Mouse (Mus musculus) liver, embryonic 16.5 days (tissue): Measurements from ENCODE around the gene Sinhcaf. TPM values are rescaled to one million over a fixed set of nuclear protein-coding genes. Genes with fewer than 3 reads are reported as not detected.
"Not testable (repeated sequence)": the region's sequence is repeated elsewhere in the genome, so short reads cannot be mapped to it uniquely, and the experiment has no call there.

Source experiments
- ATAC-seq: fragments of 200-750 bp; cut with Nextera tagmentation; 2 replicates; pipeline ENCODE4 v1.8.0; 2017; ENCODE audit warnings: low read depth, mild to moderate bottlenecking, moderate number of reproducible peaks, moderate library complexity
- H3K27ac ChIP-seq: fragments of 300-500 bp; sonication (generic); 2 replicates; pipeline ENCODE4 v1.5.1; 2014; ENCODE audit warnings: mild to moderate bottlenecking, low read length
- H3K27me3 ChIP-seq: fragments of 300-500 bp; sonication (generic); 2 replicates; pipeline ENCODE4 v1.6.1; 2014; ENCODE audit warnings: low read depth, low read length, mixed read lengths; ENCODE audit not compliant: control insufficient read depth, insufficient read depth
- H3K36me3 ChIP-seq: fragments of 300-500 bp; sonication (generic); 2 replicates; pipeline ENCODE4 v1.6.1; 2014; ENCODE audit warnings: mild to moderate bottlenecking; ENCODE audit not compliant: control insufficient read depth, insufficient read depth
- H3K4me1 ChIP-seq: fragments of 300-500 bp; sonication (generic); 2 replicates; pipeline ENCODE4 v1.6.1; 2014; ENCODE audit warnings: low read depth, low read length, mixed read lengths; ENCODE audit not compliant: control insufficient read depth
- H3K4me2 ChIP-seq: fragments of 300-500 bp; sonication (generic); 2 replicates; pipeline ENCODE4 v1.6.1; 2014; ENCODE audit warnings: low read depth, low read length, mixed read lengths
- H3K4me3 ChIP-seq: fragments of 300-500 bp; sonication (generic); 2 replicates; pipeline ENCODE4 v1.5.1; 2014; ENCODE audit warnings: low read depth, mild to moderate bottlenecking, low read length
- H3K9ac ChIP-seq: fragments of 300-500 bp; sonication (generic); 2 replicates; pipeline ENCODE4 v1.6.1; 2014; ENCODE audit warnings: low read depth, low read length
- H3K9me3 ChIP-seq: fragments of 300-500 bp; sonication (generic); replicated peaks from 2 replicates; pipeline ENCODE4 v1.6.1; 2016; ENCODE audit warnings: low read length; ENCODE audit not compliant: control insufficient read depth
- WGBS: fragments of 180-500 bp; shearing (Covaris S2); extraction: QIAGEN DNeasy Blood & Tissue Kit; methylation state at CpG from one replicate; pipeline ENCODE4 v1.1.7; 2014; ENCODE audit not compliant: insufficient replicate concordance; 5-methylcytosine and 5-hydroxymethylcytosine counted together
- polyA plus RNA-seq: library from polyadenylated mRNA; unstranded; fragments of >200 nt; fragmentation: Nextera tagmentation; extraction: Ambion mirVana; gene quantifications from 2 replicates; pipeline ENCODE4 v1.2.1, GENCODE M21; 2015

Gene Sinhcaf
- polyA plus RNA-seq, 1 experiment from 2014 or later, result 11.8 TPM

- H3K27me3 ChIP-seq, H3K27ac ChIP-seq, H3K4me3 ChIP-seq, H3K9ac ChIP-seq, H3K9me3 ChIP-seq, H3K4me2 ChIP-seq, H3K36me3 ChIP-seq, ATAC-seq, H3K4me1 ChIP-seq: not testable (repeated sequence)
- WGBS, result 59% methylated on average over 2 of the region's 3 CpGs
Measured at GRCm38 (mm10) chr6:148940383-148940782, 5.9 kb downstream of the Sinhcaf start.

GRCm38 (mm10) chr6:148937693-148938092, 8.6 kb downstream of the Sinhcaf start:
- ATAC-seq, result no peak
- H3K4me3 ChIP-seq, result no peak overlapping the region
- 19% methylated on average over 1 of the region's 1 CpGs for WGBS
- H3K9me3 ChIP-seq, result no peaks in the 10 kb centered on the region
- H3K27ac ChIP-seq, result no peak overlapping the region
- H3K4me1 ChIP-seq, result no peaks in the 10 kb centered on the region; the same call in 1 of the 2 replicates
- H3K36me3 ChIP-seq, result no peaks in the 10 kb centered on the region
- no peaks in the 10 kb centered on the region for H3K27me3 ChIP-seq
- H3K9ac ChIP-seq, result no peak overlapping the region
- H3K4me2 ChIP-seq, result no peak overlapping the region

DNA sequence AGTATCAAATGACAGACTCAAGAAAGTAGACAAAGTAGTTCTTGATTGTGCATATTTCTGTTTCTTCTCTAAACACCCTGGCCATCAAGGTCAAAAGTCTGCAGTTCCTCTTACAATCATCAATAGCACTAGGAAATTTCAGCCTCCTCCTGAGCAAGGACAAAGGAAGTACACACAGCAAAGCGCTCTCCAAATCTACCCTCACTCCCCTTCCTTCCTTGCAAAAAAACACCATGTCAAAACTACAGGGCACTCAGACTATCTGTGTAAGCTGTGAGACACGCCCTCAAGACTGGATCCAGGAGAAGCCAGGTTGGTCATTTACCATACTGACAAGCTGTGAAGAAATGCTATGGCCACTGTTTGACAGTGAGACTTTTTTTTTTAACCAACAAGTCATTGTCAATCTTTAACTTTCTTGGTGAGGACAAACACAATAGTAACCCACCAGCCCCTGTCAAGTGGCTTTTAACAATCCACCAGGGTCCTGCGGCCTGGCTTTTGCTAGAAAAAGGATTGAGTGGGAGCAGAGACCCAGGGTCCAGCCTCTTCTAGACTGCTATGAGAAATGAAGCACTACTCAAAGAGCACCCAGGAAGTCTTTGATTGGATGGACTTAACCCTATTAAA, 11.2 kb downstream of the Sinhcaf start:
- H3K9me3 ChIP-seq, result no peaks in the 10 kb centered on the region
- ATAC-seq, result peak; percentile 22; the same call in 1 of the 2 replicates
- no peak overlapping the region for H3K9ac ChIP-seq
- no peak overlapping the region for H3K4me2 ChIP-seq
- H3K36me3 ChIP-seq, result peaks cover 8% of the 10 kb centered on the region
- no peaks in the 10 kb centered on the region; the same call in 1 of the 2 replicates for H3K4me1 ChIP-seq
- no peak overlapping the region for H3K4me3 ChIP-seq
- WGBS, result 54% methylated on average over 3 of the region's 3 CpGs
- no peaks in the 10 kb centered on the region for H3K27me3 ChIP-seq
- 0 out of 2 replicates have a peak overlapping the region, but pooled peaks have one; percentile 9 for H3K27ac ChIP-seq

- Histone ChIP-seq H3K4me2 (no peak overlapping the region), H3K27me3 (no peaks in the 10 kb centered on the region)
- 67% methylated on average over 6 of the region's 6 CpGs for WGBS
Measured at GRCm38 (mm10) chr6:148931281-148931680, 15.0 kb downstream of the Sinhcaf start.

GRCm38 (mm10) chr6:148918841-148919398, 27.3 kb downstream of the Sinhcaf start:
- Histone ChIP-seq H3K4me2 (no peak overlapping the region), H3K4me1 (no peaks in the 10 kb centered on the region; the same call in none of the 2 replicates), H3K4me3 (no peak overlapping the region), H3K36me3 (0 out of 2 replicates have a peak, but pooled peaks cover 2% of the 10 kb centered on the region), H3K27ac (no peak overlapping the region), H3K9me3 (no peaks in the 10 kb centered on the region), H3K27me3 (no peaks in the 10 kb centered on the region), H3K9ac (no peak overlapping the region)
- ATAC-seq, result no peak

More at GRCm38 (mm10) chr6:148931281-148931680, 15.0 kb downstream of the Sinhcaf start:
- Histone ChIP-seq H3K27ac (no peak overlapping the region), H3K9ac (no peak overlapping the region), H3K4me1 (no peaks in the 10 kb centered on the region; the same call in 1 of the 2 replicates), H3K9me3 (no peaks in the 10 kb centered on the region), H3K36me3 (peaks cover 11% of the 10 kb centered on the region), H3K4me3 (no peak overlapping the region)
- no peak for ATAC-seq

- no peak overlapping the region for H3K4me3 ChIP-seq
- no peak for ATAC-seq
- 0 out of 2 replicates have a peak, but pooled peaks cover 2% of the 10 kb centered on the region for H3K36me3 ChIP-seq
- H3K9me3 ChIP-seq, result no peaks in the 10 kb centered on the region
- H3K9ac ChIP-seq, result no peak overlapping the region
- no peaks in the 10 kb centered on the region; the same call in none of the 2 replicates for H3K4me1 ChIP-seq
- no peaks in the 10 kb centered on the region for H3K27me3 ChIP-seq
- H3K4me2 ChIP-seq, result no peak overlapping the region
- H3K27ac ChIP-seq, result no peak overlapping the region
- WGBS, result 55% methylated on average over 1 of the region's 1 CpGs
Measured at GRCm38 (mm10) chr6:148917672-148918071, 28.6 kb downstream of the Sinhcaf start.

GRCm38 (mm10) chr6:148916817-148917216, 29.4 kb downstream of the Sinhcaf start:
- 0 out of 2 replicates have a peak, but pooled peaks cover 2% of the 10 kb centered on the region for H3K36me3 ChIP-seq
- no peaks in the 10 kb centered on the region; the same call in none of the 2 replicates for H3K4me1 ChIP-seq
- ATAC-seq, result no peak
- no peak overlapping the region for H3K4me2 ChIP-seq
- H3K27ac ChIP-seq, result no peak overlapping the region
- WGBS, result 27% methylated on average over 3 of the region's 3 CpGs
- H3K4me3 ChIP-seq, result no peak overlapping the region
- H3K9me3 ChIP-seq, result no peaks in the 10 kb centered on the region
- no peaks in the 10 kb centered on the region for H3K27me3 ChIP-seq
- no peak overlapping the region for H3K9ac ChIP-seq

DNA sequence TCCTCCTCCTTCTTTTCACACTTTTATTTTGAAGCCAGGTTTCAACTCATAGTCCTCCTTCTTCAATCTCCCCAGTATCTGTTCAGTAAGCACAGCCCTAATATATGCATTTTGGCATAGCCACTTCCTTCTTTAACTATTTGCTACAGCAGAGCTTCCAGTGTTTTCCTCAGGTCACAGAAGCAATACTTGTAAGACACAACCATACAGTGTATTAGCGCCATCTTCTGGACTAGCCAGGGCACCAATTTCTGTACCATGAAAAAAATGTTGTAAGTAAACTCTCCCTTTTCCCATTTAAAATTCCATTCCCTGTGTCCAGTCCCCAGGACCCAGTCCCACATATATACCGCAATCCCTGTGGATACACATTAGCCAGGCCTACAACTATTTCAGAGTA, 32.3 kb downstream of the Sinhcaf start:
- ATAC-seq, result peak; percentile 31; the same call in 1 of the 2 replicates

DNA sequence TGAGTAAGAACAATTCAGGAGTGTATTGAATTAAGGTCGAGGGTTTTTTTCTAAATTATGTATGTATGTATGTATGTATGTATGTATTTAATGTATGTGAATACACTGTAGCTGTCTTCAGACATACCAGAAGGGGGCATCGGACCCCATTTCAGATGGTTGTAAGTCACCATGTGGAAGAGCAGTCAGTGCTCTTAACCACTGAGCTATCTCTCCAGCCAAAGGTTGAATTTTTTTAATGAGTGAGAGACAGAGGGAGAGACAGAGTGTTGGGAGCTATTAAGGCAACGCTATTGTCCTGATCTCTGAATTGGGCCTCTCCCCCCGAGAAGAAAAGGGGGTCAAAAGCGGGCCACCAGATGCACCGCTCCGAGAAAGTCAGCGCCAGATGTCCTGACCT, 34.4 kb downstream of the Sinhcaf start:
- H3K27ac ChIP-seq, ATAC-seq, H3K36me3 ChIP-seq, H3K9me3 ChIP-seq, H3K4me3 ChIP-seq, H3K9ac ChIP-seq, H3K4me2 ChIP-seq, H3K27me3 ChIP-seq, H3K4me1 ChIP-seq: not testable (repeated sequence)
- WGBS, result 51% methylated on average over 8 of the region's 8 CpGs

More for the DNA sequence above, 32.3 kb downstream of the Sinhcaf start:
- Histone ChIP-seq H3K27ac (no peak overlapping the region), H3K36me3 (no peaks in the 10 kb centered on the region), H3K9me3 (no peaks in the 10 kb centered on the region), H3K4me1 (no peaks in the 10 kb centered on the region; the same call in 1 of the 2 replicates), H3K4me3 (no peak overlapping the region), H3K27me3 (no peaks in the 10 kb centered on the region), H3K4me2 (no peak overlapping the region), H3K9ac (no peak overlapping the region)
- WGBS, result 8% methylated on average over 2 of the region's 2 CpGs
